In genomic region chr2:92006983-92007921, GRCm38 (mm10) we compare ENCODE assay signal across 8 mouse cellular contexts. TPM values are rescaled to one million over a fixed set of nuclear protein-coding genes. Genes with fewer than 3 reads are reported as not detected.
A peak's percentile ranks its signal among the peaks of the same experiment; 100 is the strongest.
DNase-seq lines count a peak whose midpoint lies in the region; ATAC-seq and TF ChIP-seq lines count a peak whose summit lies in the region.

No protein-coding gene starts in this region.

- H3K4me2 ChIP-seq in embryonic facial prominence, embryonic 15.5 days (replicated peaks), result peak overlapping the region; percentile 92
- peak overlapping the region; percentile 94 for H3K4me2 ChIP-seq in heart, embryonic 14.5 days (ENCODE audit: low read length)
- peak overlapping the region; percentile 83 for H3K4me2 ChIP-seq in stomach, embryonic 14.5 days (replicated peaks; ENCODE audit: low read depth, low read length)

- no peaks in the 10 kb centered on the region for H3K27me3 ChIP-seq in embryonic facial prominence, embryonic 15.5 days
- no peaks in the 10 kb centered on the region for H3K27me3 ChIP-seq in heart, embryonic 14.5 days (ENCODE audit: control insufficient read depth, insufficient read depth, low read length)
- H3K27me3 ChIP-seq in stomach, embryonic 14.5 days (ENCODE audit: control insufficient read depth, insufficient read depth, low read length), result no peaks in the 10 kb centered on the region

- ATAC-seq in CD4-positive, CD25-positive, alpha-beta regulatory T cell, adult 4 months, result no peak
- peak; percentile 31; the same call in 1 of the 2 replicates for ATAC-seq in embryonic facial prominence, embryonic 15.5 days (ENCODE audit: insufficient number of reproducible peaks, low FRiP score, low TSS enrichment, low read depth)
- ATAC-seq in heart, embryonic 14.5 days (ENCODE audit: insufficient number of reproducible peaks, insufficient read depth, low FRiP score, low read depth), result peak; percentile 41
- peak; percentile 37 for ATAC-seq in megakaryocyte progenitor cell, adult 5-6 weeks (replicated peaks; ENCODE audit: poor library complexity)
- ATAC-seq in stomach, embryonic 14.5 days (ENCODE audit: insufficient number of reproducible peaks, insufficient read depth, low FRiP score, low read depth), result peak; percentile 44; the same call in 1 of the 2 replicates

- intact Hi-C loops in left cerebral cortex, adult 2 months (cut with DNase I), result loop anchor here (1.0 to 5.0 kb wide), 3 partner anchors 51 to 325 kb away; no protein-coding TSS in a partner anchor

- 2% methylated on average over 28 of the region's 28 CpGs for WGBS in embryonic facial prominence, embryonic 15.5 days
- 2% methylated on average over 28 of the region's 28 CpGs for WGBS in heart, embryonic 14.5 days
- WGBS in stomach, embryonic 14.5 days, result 2% methylated on average over 28 of the region's 28 CpGs

- H3K4me1 ChIP-seq in embryonic facial prominence, embryonic 15.5 days, result peaks cover 40% of the 10 kb centered on the region
- peaks cover 16 to 25% of the 10 kb centered on the region in 2 experiments for H3K4me1 ChIP-seq in heart, embryonic 14.5 days (ENCODE audit: control insufficient read depth in 2 of 2, insufficient read depth in 2 of 2, low read length in 2 of 2)
- peaks cover 38% of the 10 kb centered on the region for H3K4me1 ChIP-seq in stomach, embryonic 14.5 days (ENCODE audit: control insufficient read depth, insufficient read depth, low read length)

- peak; percentile 30 for DNase-seq in CD4-positive, CD25-positive, alpha-beta regulatory T cell, adult 2 months (ENCODE audit: low read depth, low spot score)
- peak; percentile 59 for DNase-seq in adrenal gland, postnatal 25 days
- peak; percentile 45 to 59 for DNase-seq in left cerebral cortex, adult 2 months (ENCODE audit: extremely low spot score in 1 of 2, low spot score in 2 of 2)

- peak overlapping the region; percentile 55 for H3K4me3 ChIP-seq in embryonic facial prominence, embryonic 15.5 days (replicated peaks)
- peak overlapping the region; percentile 29 to 57 for H3K4me3 ChIP-seq in heart, embryonic 14.5 days (ENCODE audit: control insufficient read depth in 1 of 2, insufficient read depth in 1 of 2, low read depth in 1 of 2, low read length in 2 of 2)
- H3K4me3 ChIP-seq in left cerebral cortex, adult 2 months, result peak overlapping the region; percentile 69
- H3K4me3 ChIP-seq in stomach, embryonic 14.5 days (ENCODE audit: low read depth, low read length), result peak overlapping the region; percentile 37

- H3K9me3 ChIP-seq in embryonic facial prominence, embryonic 15.5 days (replicated peaks), result no peaks in the 10 kb centered on the region
- no peaks in the 10 kb centered on the region for H3K9me3 ChIP-seq in heart, embryonic 14.5 days (ENCODE audit: control insufficient read depth, low read length)
- no peaks in the 10 kb centered on the region for H3K9me3 ChIP-seq in stomach, embryonic 14.5 days (ENCODE audit: control insufficient read depth, low read depth, low read length)

- H3K27ac ChIP-seq in embryonic facial prominence, embryonic 15.5 days (replicated peaks), result peak overlapping the region; percentile 94
- H3K27ac ChIP-seq in heart, embryonic 14.5 days (replicated peaks in 1 of 2; ENCODE audit: control insufficient read depth in 1 of 2, insufficient read depth in 1 of 2, low read depth in 2 of 2, low read length in 2 of 2), result peak overlapping the region; percentile 56 to 92
- peak overlapping the region; percentile 85 for H3K27ac ChIP-seq in left cerebral cortex, adult 2 months
- peak overlapping the region; percentile 88 for H3K27ac ChIP-seq in stomach, embryonic 14.5 days (ENCODE audit: low read length)

- no peaks in the 10 kb centered on the region for H3K36me3 ChIP-seq in embryonic facial prominence, embryonic 15.5 days
- H3K36me3 ChIP-seq in heart, embryonic 14.5 days (ENCODE audit: control insufficient read depth, insufficient read depth, low read length), result no peaks in the 10 kb centered on the region
- H3K36me3 ChIP-seq in stomach, embryonic 14.5 days (ENCODE audit: control insufficient read depth, insufficient read depth, low read length), result no peaks in the 10 kb centered on the region

- peak; percentile 63 for TF ChIP-seq CTCF in left cerebral cortex, adult 2 months (IDR thresholded peaks at IDR 0.05)

- 0 out of 2 replicates have a peak overlapping the region, but pooled peaks have one; percentile 55 for H3K9ac ChIP-seq in embryonic facial prominence, embryonic 15.5 days
- H3K9ac ChIP-seq in heart, embryonic 14.5 days (ENCODE audit: low read length), result peak overlapping the region; percentile 80
- no peak overlapping the region; the same call in 1 of the 2 replicates for H3K9ac ChIP-seq in stomach, embryonic 14.5 days (replicated peaks; ENCODE audit: low read depth, low read length)

RNA-seq across cellular contexts. Expression of gene Creb3l1, which starts 17.1 kb away (rescaled TPM):
- polyA plus RNA-seq in CD4-positive, CD25-positive, alpha-beta regulatory T cell, adult 4 months (2017; shearing (Covaris generic)), result 1 to 10 TPM in 1 of 2 experiments, under 1 TPM in 1; 0.77 to 1.2 TPM
- total RNA-seq in adrenal gland, postnatal 25 days (2021), result 4.3 and 8.4 TPM in 2 replicates
- polyA plus RNA-seq in embryonic facial prominence, embryonic 15.5 days (2015; fragmentation: Nextera tagmentation; extraction: Ambion mirVana), result 36.8 and 44.3 TPM in 2 replicates
- polyA plus RNA-seq in heart, embryonic 14.5 days (2014; fragmentation: Nextera tagmentation; extraction: Ambion mirVana), result 8.8 and 10.2 TPM in 2 replicates
- 1 to 10 TPM; 2.3 TPM for total RNA-seq in left cerebral cortex, adult 2 months (2021)
- total RNA-seq in megakaryocyte progenitor cell, adult 5-6 weeks (2015), result 1.1 and 2.0 TPM in 2 replicates
- total RNA-seq in megakaryocyte progenitor cell, adult 5-6 weeks (2017), result 0.10 and 0.37 TPM in 2 replicates
- 33.2 and 35.2 TPM in 2 replicates for polyA plus RNA-seq in stomach, embryonic 14.5 days (2014; fragmentation: Nextera tagmentation; extraction: Ambion mirVana)

RNA-seq across cellular contexts. Expression of gene Dgkz, which starts 31.6 kb away (rescaled TPM):
- 100 to 1,000 TPM; 131 to 138 TPM for polyA plus RNA-seq in CD4-positive, CD25-positive, alpha-beta regulatory T cell, adult 4 months (2017; shearing (Covaris generic))
- total RNA-seq in adrenal gland, postnatal 25 days (2021), result 42.2 and 61.5 TPM in 2 replicates
- polyA plus RNA-seq in embryonic facial prominence, embryonic 15.5 days (2015; fragmentation: Nextera tagmentation; extraction: Ambion mirVana), result 36.3 and 39.9 TPM in 2 replicates
- polyA plus RNA-seq in heart, embryonic 14.5 days (2014; fragmentation: Nextera tagmentation; extraction: Ambion mirVana), result 47.8 and 48.2 TPM in 2 replicates
- 100 to 1,000 TPM; 553 to 561 TPM for total RNA-seq in left cerebral cortex, adult 2 months (2021)
- total RNA-seq in megakaryocyte progenitor cell, adult 5-6 weeks (2015), result 111 and 112 TPM in 2 replicates
- total RNA-seq in megakaryocyte progenitor cell, adult 5-6 weeks (2017), result 76.3 and 94.7 TPM in 2 replicates
- 45.4 and 47.9 TPM in 2 replicates for polyA plus RNA-seq in stomach, embryonic 14.5 days (2014; fragmentation: Nextera tagmentation; extraction: Ambion mirVana)
